Mouse (Mus musculus) ES-Bruce4 (cell line): Measurements from ENCODE around the gene Jakmip3.

Source experiments
- CTCF ChIP-seq: IDR thresholded peaks from one replicate; pipeline ENCODE4 v1.8.1; 2011; ENCODE audit warnings: low read depth, low read length
- EP300 ChIP-seq: IDR thresholded peaks from 2 replicates; pipeline ENCODE4 v1.6.1; 2011; ENCODE audit warnings: low read depth, low read length; ENCODE audit not compliant: insufficient read depth
- POLR2A ChIP-seq: IDR thresholded peaks from one replicate; pipeline ENCODE4 v1.8.1; 2011; ENCODE audit warnings: low read length; ENCODE audit not compliant: insufficient read depth

GRCm38 (mm10) chr7:138942301-138942700 lies 1.8 kb downstream of the Jakmip3 start:
- no peak for TF ChIP-seq CTCF
- no peak for TF ChIP-seq EP300
- no peak for TF ChIP-seq POLR2A
